Mouse (Mus musculus) C2C12 (cell line): ENCODE data around the gene Srsf7. TPM values are rescaled to one million over a fixed set of nuclear protein-coding genes. Genes with fewer than 3 reads are reported as not detected.
"Not testable (repeated sequence)": the region's sequence is repeated elsewhere in the genome, so short reads cannot be mapped to it uniquely, and the experiment has no call there.

ENCODE experiments used
- H3K27me3 ChIP-seq: one replicate; pipeline ENCODE4 v1.6.1; 2011; ENCODE audit not compliant: control insufficient read depth, insufficient read depth, insufficient read length
- H3K36me3 ChIP-seq: one replicate; pipeline ENCODE4 v1.6.1; 2011; ENCODE audit not compliant: control insufficient read depth, insufficient read depth
- H3K4me3 ChIP-seq: one replicate; pipeline ENCODE4 v1.5.1; 2011; ENCODE audit warnings: mild to moderate bottlenecking, control low read depth; ENCODE audit not compliant: poor library complexity, insufficient read depth, severe bottlenecking
- H3K79me2 ChIP-seq: one replicate; pipeline ENCODE4 v1.6.1; 2011; ENCODE audit not compliant: control insufficient read depth, insufficient read depth
- H3K79me3 ChIP-seq: one replicate; pipeline ENCODE4 v1.6.1; 2011; ENCODE audit warnings: low read depth, control low read depth
- H3ac ChIP-seq: one replicate; pipeline ENCODE3; 2011; ENCODE audit warnings: low read depth; ENCODE audit not compliant: control insufficient read depth, insufficient read length
- CEBPB ChIP-seq: IDR thresholded peaks from one replicate; pipeline ENCODE4 v1.6.1; 2011; ENCODE audit warnings: low read depth, mild to moderate bottlenecking, control low read depth, moderate library complexity
- CTCF ChIP-seq: IDR thresholded peaks from one replicate; pipeline ENCODE4 v1.5.1; 2011; ENCODE audit not compliant: control insufficient read depth, insufficient read depth, insufficient read length
- FOSL1 ChIP-seq: IDR thresholded peaks from one replicate; pipeline ENCODE4 v1.8.0; 2011; ENCODE audit warnings: mild to moderate bottlenecking, low read length; ENCODE audit not compliant: poor library complexity, insufficient read depth, severe bottlenecking
- MAX ChIP-seq: IDR thresholded peaks from one replicate; pipeline ENCODE4 v1.6.1; 2011; ENCODE audit warnings: mild to moderate bottlenecking, control low read depth
- MYOD1 ChIP-seq: IDR thresholded peaks from one replicate; pipeline ENCODE4 v1.6.1; 2011; ENCODE audit warnings: low read depth; ENCODE audit not compliant: control insufficient read depth, insufficient read length
- MYOG ChIP-seq: IDR thresholded peaks from one replicate; pipeline ENCODE4 v1.6.1; 2011; ENCODE audit not compliant: control insufficient read depth, insufficient read length; ENCODE audit errors: extremely low read depth
- USF1 ChIP-seq: IDR thresholded peaks from one replicate; pipeline ENCODE4 v1.6.1; 2011; ENCODE audit warnings: low read depth, mild to moderate bottlenecking, control low read depth, moderate library complexity
- polyA plus RNA-seq: library from polyadenylated mRNA; unstranded; fragments of >200 nt; fragmentation: generic; extraction: Trizol; gene quantifications from one replicate; pipeline ENCODE4 v1.2.1, GENCODE M21; 2012; ENCODE audit warnings: missing spikeins

Srsf7 gene
- polyA plus RNA-seq, 1 experiment, result 228 TPM

DNA sequence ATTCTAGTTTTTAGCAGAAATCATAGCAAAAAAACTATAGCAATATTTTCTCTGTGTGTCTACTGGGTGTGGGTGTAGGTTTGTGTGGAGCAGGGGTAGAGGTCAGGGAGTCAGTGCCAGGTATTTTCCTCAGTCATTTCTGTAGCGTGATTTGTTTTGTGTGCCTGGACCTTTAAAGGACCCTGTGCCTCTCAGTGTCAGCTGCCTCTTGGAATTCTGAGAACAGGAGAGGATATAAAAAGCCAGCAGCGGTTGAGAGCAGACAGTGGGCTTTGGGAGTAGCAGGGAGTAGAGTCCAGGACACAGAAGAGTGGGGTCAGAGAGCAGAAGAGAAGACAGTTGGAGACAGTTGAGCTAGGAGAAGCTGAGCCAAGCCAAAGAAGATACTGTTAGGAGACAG is 13.0 kb upstream of the Srsf7 start:
- H3ac ChIP-seq, result no peak overlapping the region
- no peak overlapping the region for H3K4me3 ChIP-seq
- peaks cover 6% of the 10 kb centered on the region for H3K79me3 ChIP-seq
- H3K36me3 ChIP-seq, result no peaks in the 10 kb centered on the region
- H3K27me3 ChIP-seq, result no peaks in the 10 kb centered on the region
- peaks cover 8% of the 10 kb centered on the region for H3K79me2 ChIP-seq
- no peak for TF ChIP-seq MAX
- no peak for TF ChIP-seq MYOG
- no peak for TF ChIP-seq CTCF
- no peak for TF ChIP-seq MYOD1
- no peak for TF ChIP-seq FOSL1

DNA sequence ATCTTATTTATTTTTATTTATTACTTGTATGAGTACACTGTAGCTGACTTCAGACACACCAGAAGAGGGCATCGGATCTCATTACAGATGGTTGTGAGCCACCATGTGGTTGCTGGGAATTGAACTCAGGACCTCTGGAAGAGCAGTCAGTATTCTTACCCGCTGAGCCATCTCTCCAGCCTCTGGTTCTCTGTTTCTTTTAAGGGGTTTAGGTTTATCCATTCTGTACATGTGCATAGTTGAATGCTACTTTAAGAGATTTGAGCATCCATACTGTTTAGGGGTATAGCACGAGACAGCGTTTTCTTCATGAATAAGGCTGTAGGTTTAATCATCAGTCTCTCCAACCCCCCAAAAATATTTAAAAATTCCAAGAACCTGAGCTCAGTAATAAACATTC is 6.9 kb upstream of the Srsf7 start:
- not testable (repeated sequence) for H3K27me3 ChIP-seq, H3K36me3 ChIP-seq, H3ac ChIP-seq, H3K4me3 ChIP-seq, H3K79me3 ChIP-seq, H3K79me2 ChIP-seq

DNA sequence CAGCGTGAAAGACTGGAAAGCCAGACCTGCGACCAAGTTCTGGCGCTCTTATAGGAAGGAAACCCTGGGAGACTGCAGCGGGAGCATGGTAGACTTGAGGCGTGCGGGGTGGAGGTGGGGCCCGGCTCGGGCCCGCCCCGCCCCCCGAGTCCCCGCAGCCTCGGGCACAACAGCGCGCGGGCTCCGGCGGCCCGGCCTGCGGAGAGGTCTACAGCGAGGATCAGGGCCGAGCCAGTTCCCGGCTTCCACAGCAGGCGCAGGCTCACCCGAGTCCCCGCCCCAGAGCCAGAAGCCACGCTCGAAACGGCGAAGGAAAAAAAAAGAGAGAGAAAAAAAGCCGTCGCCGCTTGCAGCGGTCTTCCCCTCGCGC is 821 bp downstream of the Srsf7 start:
- TF ChIP-seq CTCF (no peak), FOSL1 (no peak), CEBPB (no peak), MYOG (no peak), MYOD1 (no peak), MAX (no peak), USF1 (no peak)
- H3K79me2 ChIP-seq, result peaks cover 58% of the 10 kb centered on the region
- peak overlapping the region; percentile 97 for H3ac ChIP-seq

DNA sequence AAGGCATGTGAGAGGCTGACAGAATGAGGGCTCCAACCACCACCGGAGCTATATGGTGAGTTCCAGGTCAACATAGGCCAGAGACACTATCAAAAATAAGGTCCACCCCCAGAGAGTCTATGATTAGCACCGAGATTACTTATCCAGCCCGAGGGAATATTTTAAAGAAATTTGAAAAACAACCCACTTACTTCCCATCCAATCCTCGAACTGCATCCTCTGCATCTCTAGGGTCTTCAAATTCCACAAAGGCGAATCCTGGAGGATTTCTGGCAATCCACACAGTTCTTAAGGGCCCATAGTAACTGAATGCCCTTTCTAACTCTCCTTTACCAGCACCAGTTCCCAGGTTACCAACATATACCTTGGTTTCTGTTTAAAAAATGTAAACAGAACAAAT is 1.4 kb downstream of the Srsf7 start:
- peaks cover 55% of the 10 kb centered on the region for H3K36me3 ChIP-seq

More for the DNA sequence above, 821 bp downstream of the Srsf7 start:
- Histone ChIP-seq H3K36me3 (peaks cover 49% of the 10 kb centered on the region), H3K79me3 (peaks cover 53% of the 10 kb centered on the region), H3K27me3 (no peaks in the 10 kb centered on the region), H3K4me3 (peak overlapping the region; percentile 97)

DNA sequence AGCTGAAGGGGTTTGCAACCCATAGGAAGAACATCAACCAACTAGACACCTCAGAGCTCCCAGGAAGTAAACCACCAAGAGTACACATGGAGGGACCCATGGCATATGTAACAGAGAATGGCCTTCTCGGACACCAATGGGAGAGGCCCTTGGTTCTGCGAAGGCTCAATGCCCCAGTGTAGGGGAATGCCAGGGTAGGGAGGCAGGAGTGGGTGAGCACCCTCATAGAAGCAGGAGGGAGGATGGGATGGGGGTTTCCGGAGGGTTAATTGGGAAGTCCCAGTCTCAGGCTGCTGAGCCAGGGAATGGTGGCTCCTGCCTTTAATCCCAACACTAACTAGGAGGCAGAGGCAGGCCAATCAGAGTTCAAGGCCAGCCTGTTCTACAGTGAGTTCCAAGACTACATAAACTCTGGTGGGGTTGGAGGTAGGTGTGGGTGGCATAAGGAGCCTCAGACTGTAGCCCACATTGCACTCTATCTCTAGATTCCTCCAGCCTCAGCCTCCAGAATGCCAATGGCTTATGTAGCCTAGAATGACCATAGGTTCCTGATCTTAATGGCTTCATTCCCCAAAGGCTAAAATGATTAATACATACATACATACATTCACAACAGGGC is 7.8 kb downstream of the Srsf7 start:
- H3ac ChIP-seq, result no peak overlapping the region
- peaks cover 90% of the 10 kb centered on the region for H3K36me3 ChIP-seq
- TF ChIP-seq MYOG (no peak), MAX (no peak), MYOD1 (no peak), FOSL1 (no peak), USF1 (no peak), CEBPB (no peak), CTCF (no peak)
- peaks cover 37% of the 10 kb centered on the region for H3K79me3 ChIP-seq
- peaks cover 59% of the 10 kb centered on the region for H3K79me2 ChIP-seq
- H3K4me3 ChIP-seq, result no peak overlapping the region
- H3K27me3 ChIP-seq, result no peaks in the 10 kb centered on the region

More for the DNA sequence above, 1.4 kb downstream of the Srsf7 start:
- TF ChIP-seq USF1 (no peak), MYOD1 (no peak), FOSL1 (no peak), CEBPB (no peak), MYOG (no peak), CTCF (no peak), MAX (no peak)
- Histone ChIP-seq H3K27me3 (no peaks in the 10 kb centered on the region), H3K79me2 (peaks cover 64% of the 10 kb centered on the region), H3K79me3 (peaks cover 57% of the 10 kb centered on the region), H3K4me3 (peak overlapping the region; percentile 97), H3ac (peak overlapping the region; percentile 97)

DNA sequence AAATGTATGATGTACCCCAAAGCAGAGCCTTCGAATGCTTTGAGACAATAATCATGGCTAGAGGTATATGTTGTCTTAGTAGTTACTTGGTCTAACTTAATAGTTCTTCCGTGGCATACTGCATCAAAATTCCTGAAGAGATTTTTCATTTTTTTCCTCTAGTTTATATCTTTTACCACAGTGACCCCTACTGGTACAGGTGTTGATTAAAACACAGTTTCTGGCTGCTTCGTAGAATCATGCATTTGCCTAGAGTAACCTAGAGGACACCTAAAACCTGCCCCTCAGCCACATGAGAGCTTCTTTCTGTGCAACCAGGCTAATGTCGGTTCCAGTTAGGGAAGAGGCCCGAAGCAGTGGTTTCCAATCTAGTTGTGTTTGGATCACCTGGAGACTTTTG is 14.0 kb downstream of the Srsf7 start:
- Histone ChIP-seq H3K27me3 (no peaks in the 10 kb centered on the region), H3K36me3 (peaks cover 33% of the 10 kb centered on the region), H3ac (no peak overlapping the region), H3K79me3 (no peaks in the 10 kb centered on the region), H3K79me2 (no peaks in the 10 kb centered on the region), H3K4me3 (no peak overlapping the region)
- TF ChIP-seq MAX (no peak), USF1 (no peak), CTCF (no peak), MYOD1 (no peak), CEBPB (no peak), FOSL1 (no peak), MYOG (no peak)
